Mouse (Mus musculus): ENCODE data around the gene 1810046K07Rik. TPM values are rescaled to one million over a fixed set of nuclear protein-coding genes. Genes with fewer than 3 reads are reported as not detected.

1810046K07Rik gene
- not detected for polyA plus RNA-seq (2014; fragmentation: Illumina TruSeq; extraction: RNeasy Lipid Tissue Mini Kit (QIAGEN cat#74804); ENCODE audit: low read depth, low replicate concordance)

GRCm38 (mm10) chr9:51328731-51329130, at the start of gene 1810046K07Rik:
TSS of gene 1810046K07Rik (minus strand) at chr9:51328917.

GRCm38 (mm10) chr9:51278500-51279381, 50.0 kb downstream of the 1810046K07Rik start, which contains the start of gene Colca2:
TSS of gene Colca2 (minus strand) at chr9:51278569.

Other genes with a start within 250 kb of the 1810046K07Rik start
- 2.9 TPM for gene 4833427G06Rik, start 226.8 kb downstream of the 1810046K07Rik start, polyA plus RNA-seq (2014; fragmentation: Illumina TruSeq; extraction: RNeasy Lipid Tissue Mini Kit (QIAGEN cat#74804); ENCODE audit: low read depth, low replicate concordance)
- gene Gm32742, start 163.4 kb downstream of the 1810046K07Rik start, polyA plus RNA-seq (2014; fragmentation: Illumina TruSeq; extraction: RNeasy Lipid Tissue Mini Kit (QIAGEN cat#74804); ENCODE audit: low read depth, low replicate concordance) = 0.29 TPM
- gene Pou2af1, start 115.2 kb downstream of the 1810046K07Rik start, polyA plus RNA-seq (2014; fragmentation: Illumina TruSeq; extraction: RNeasy Lipid Tissue Mini Kit (QIAGEN cat#74804); ENCODE audit: low read depth, low replicate concordance) = 1.0 TPM
- 13.8 TPM for gene Colca2, start 50.3 kb downstream of the 1810046K07Rik start, polyA plus RNA-seq (2014; fragmentation: Illumina TruSeq; extraction: RNeasy Lipid Tissue Mini Kit (QIAGEN cat#74804); ENCODE audit: low read depth, low replicate concordance)